Mouse (Mus musculus): ENCODE measurements around the gene Tmem88. TPM values are rescaled to one million over a fixed set of nuclear protein-coding genes. Genes with fewer than 3 reads are reported as not detected.

The Tmem88 gene
- polyA plus RNA-seq, 1 experiment, result 25.4 TPM

DNA sequence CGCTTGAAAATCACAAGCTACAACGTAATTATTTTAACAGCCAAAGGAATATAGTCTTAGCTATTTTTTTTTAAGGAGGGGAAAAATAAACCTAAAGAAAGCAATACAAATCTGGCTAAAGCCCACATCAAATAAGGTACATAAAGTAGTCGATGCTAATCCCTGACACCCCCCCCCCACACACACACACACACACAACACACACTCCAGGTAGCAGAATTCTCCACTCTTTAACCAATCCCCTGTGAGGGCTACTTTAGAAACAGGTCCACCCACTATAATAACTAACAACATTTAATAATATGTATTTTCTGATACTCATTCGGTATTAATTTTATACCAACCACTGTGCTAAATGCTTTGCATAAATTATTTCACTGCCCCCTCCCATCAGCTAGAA lies 18.5 kb upstream of the Tmem88 start:
- TF ChIP-seq POLR2A (IDR thresholded peaks at IDR 0.05; ENCODE audit: low read depth, low read length), result no peak
- TF ChIP-seq CTCF (conservative IDR thresholded peaks at IDR 0.05; ENCODE audit: insufficient read depth, insufficient read length, low read depth, low read length), result no peak
- Histone ChIP-seq H3K4me3 (ENCODE audit: insufficient read depth, low read depth, low read length) (no peak overlapping the region), H3K36me3 (ENCODE audit: control insufficient read depth, insufficient read depth, low read length) (no peaks in the 10 kb centered on the region), H3K4me1 (ENCODE audit: control insufficient read depth, insufficient read depth, low read length) (peaks cover 34% of the 10 kb centered on the region), H3K27me3 (replicated peaks; ENCODE audit: control insufficient read depth, insufficient read depth, low read length) (no peaks in the 10 kb centered on the region), H3K27ac (ENCODE audit: insufficient read depth, low read depth, low read length) (peak overlapping the region; percentile 86; the same call in 1 of the 2 replicates)
- WGBS, result 4% methylated on average over 4 of the region's 4 CpGs
- DNase-seq, result no peak

DNA sequence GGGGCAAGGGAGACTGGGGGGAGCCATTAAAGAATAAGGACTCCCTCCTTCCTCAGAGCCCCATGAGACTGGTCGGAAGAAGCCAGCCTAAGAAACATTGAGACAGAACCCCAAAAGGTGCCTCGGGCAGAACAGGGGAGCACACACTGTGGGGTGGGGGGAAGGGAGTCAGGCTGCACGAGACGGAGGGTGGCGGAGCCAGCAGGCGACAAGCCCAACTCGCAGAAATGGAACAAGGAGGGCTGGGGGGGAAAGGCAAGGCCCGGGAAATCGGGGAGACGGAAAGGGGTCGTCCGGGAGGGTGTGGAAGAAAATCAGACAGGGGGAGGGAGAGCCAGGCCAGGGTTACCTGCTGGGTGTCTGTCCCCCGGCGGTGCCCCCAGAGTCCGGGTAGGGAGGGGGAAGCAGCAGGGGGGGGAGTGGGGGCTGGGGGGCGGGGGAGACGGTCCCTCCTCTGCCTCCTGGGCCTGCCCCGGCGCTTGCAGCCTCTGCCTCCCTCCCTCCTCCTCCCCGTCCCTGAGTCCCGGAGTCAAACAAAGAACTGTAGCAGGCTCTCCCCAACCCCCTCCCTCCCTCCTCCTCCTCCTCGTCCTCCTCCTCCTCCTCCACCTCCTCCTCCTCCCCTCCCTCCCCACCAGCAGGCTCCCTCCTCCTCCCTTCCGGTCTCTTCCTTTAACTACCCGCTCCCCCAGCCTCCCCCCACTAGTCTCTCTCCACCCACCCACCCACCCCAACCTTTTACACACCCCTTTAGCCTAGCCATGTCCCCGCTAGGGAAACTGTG lies 17.8 kb upstream of the Tmem88 start:
- Histone ChIP-seq H3K27me3 (replicated peaks; ENCODE audit: control insufficient read depth, insufficient read depth, low read length) (no peaks in the 10 kb centered on the region), H3K36me3 (ENCODE audit: control insufficient read depth, insufficient read depth, low read length) (no peaks in the 10 kb centered on the region), H3K4me1 (ENCODE audit: control insufficient read depth, insufficient read depth, low read length) (peaks cover 34% of the 10 kb centered on the region), H3K27ac (ENCODE audit: insufficient read depth, low read depth, low read length) (peak overlapping the region; percentile 82), H3K4me3 (ENCODE audit: insufficient read depth, low read depth, low read length) (peak overlapping the region; percentile 64)
- WGBS, result 3% methylated on average over 14 of the region's 25 CpGs
- peak; percentile 71 for DNase-seq
- TF ChIP-seq CTCF (conservative IDR thresholded peaks at IDR 0.05; ENCODE audit: insufficient read depth, insufficient read length, low read depth, low read length), result no peak
- TF ChIP-seq POLR2A (IDR thresholded peaks at IDR 0.05; ENCODE audit: low read depth, low read length), result no peak

GRCm38 (mm10) chr11:69415327-69415667 lies 17.3 kb upstream of the Tmem88 start:
- 2% methylated on average over 3 of the region's 3 CpGs for WGBS
- peaks cover 34% of the 10 kb centered on the region for H3K4me1 ChIP-seq (ENCODE audit: control insufficient read depth, insufficient read depth, low read length)
- peak; percentile 83 for DNase-seq

GRCm38 (mm10) chr11:69414421-69415326 lies 16.6 kb upstream of the Tmem88 start:
- H3K27ac ChIP-seq (ENCODE audit: insufficient read depth, low read depth, low read length), result peak overlapping the region; percentile 14
- no peaks in the 10 kb centered on the region for H3K27me3 ChIP-seq (replicated peaks; ENCODE audit: control insufficient read depth, insufficient read depth, low read length)
- WGBS, result 25% methylated on average over 4 of the region's 4 CpGs
- H3K4me1 ChIP-seq (ENCODE audit: control insufficient read depth, insufficient read depth, low read length), result peaks cover 34% of the 10 kb centered on the region
- TF ChIP-seq POLR2A (IDR thresholded peaks at IDR 0.05; ENCODE audit: low read depth, low read length), result no peak
- TF ChIP-seq CTCF (conservative IDR thresholded peaks at IDR 0.05; ENCODE audit: insufficient read depth, insufficient read length, low read depth, low read length), result no peak
- no peak overlapping the region for H3K4me3 ChIP-seq (ENCODE audit: insufficient read depth, low read depth, low read length)
- DNase-seq, result no peak
- no peaks in the 10 kb centered on the region for H3K36me3 ChIP-seq (ENCODE audit: control insufficient read depth, insufficient read depth, low read length)

More at GRCm38 (mm10) chr11:69415327-69415667, 17.3 kb upstream of the Tmem88 start:
- TF ChIP-seq POLR2A (IDR thresholded peaks at IDR 0.05; ENCODE audit: low read depth, low read length) (no peak), CTCF (conservative IDR thresholded peaks at IDR 0.05; ENCODE audit: insufficient read depth, insufficient read length, low read depth, low read length) (peak; percentile 34)
- Histone ChIP-seq H3K4me3 (ENCODE audit: insufficient read depth, low read depth, low read length) (peak overlapping the region; percentile 64), H3K36me3 (ENCODE audit: control insufficient read depth, insufficient read depth, low read length) (no peaks in the 10 kb centered on the region), H3K27ac (ENCODE audit: insufficient read depth, low read depth, low read length) (peak overlapping the region; percentile 82), H3K27me3 (replicated peaks; ENCODE audit: control insufficient read depth, insufficient read depth, low read length) (no peaks in the 10 kb centered on the region)

- Histone ChIP-seq H3K36me3 (ENCODE audit: control insufficient read depth, insufficient read depth, low read length) (no peaks in the 10 kb centered on the region), H3K4me3 (ENCODE audit: insufficient read depth, low read depth, low read length) (no peak within 1 kb of the TSS), H3K27me3 (replicated peaks; ENCODE audit: control insufficient read depth, insufficient read depth, low read length) (no peaks in the 10 kb centered on the region), H3K4me1 (ENCODE audit: control insufficient read depth, insufficient read depth, low read length) (peaks cover 30% of the 10 kb centered on the region), H3K27ac (ENCODE audit: insufficient read depth, low read depth, low read length) (peak within 1 kb of the TSS; percentile 14)
- peak; percentile 89 for DNase-seq
- no peak for TF ChIP-seq CTCF (conservative IDR thresholded peaks at IDR 0.05; ENCODE audit: insufficient read depth, insufficient read length, low read depth, low read length)
- TF ChIP-seq POLR2A (IDR thresholded peaks at IDR 0.05; ENCODE audit: low read depth, low read length), result no peak
- WGBS, result 25% methylated on average over 12 of the region's 12 CpGs
Observed at GRCm38 (mm10) chr11:69413221-69414181, 15.5 kb upstream of the Tmem88 start, which contains the start of gene Kdm6b. Kdm6b (minus strand) TSS chr11:69413675.

DNA sequence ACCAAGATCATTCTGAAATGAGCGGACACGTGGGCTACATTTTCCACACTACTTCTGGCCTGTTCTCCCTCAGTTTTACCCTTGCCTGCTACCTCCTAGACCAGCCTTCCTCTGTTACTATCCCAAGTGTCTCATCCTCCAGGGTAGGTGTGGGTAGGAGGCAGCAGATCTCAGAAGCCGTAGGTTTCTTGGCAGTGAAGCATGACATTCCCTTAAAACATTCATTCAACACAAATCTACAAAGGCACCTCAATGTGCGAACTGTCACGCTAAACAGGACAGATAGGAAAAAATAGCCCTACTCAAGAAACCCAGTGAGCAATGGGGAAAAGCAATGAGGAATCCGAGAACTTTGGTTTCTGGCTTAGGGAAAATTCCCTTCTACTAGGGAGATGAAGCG lies 14.5 kb upstream of the Tmem88 start:
- Histone ChIP-seq H3K4me1 (ENCODE audit: control insufficient read depth, insufficient read depth, low read length) (peaks cover 38% of the 10 kb centered on the region), H3K36me3 (ENCODE audit: control insufficient read depth, insufficient read depth, low read length) (no peaks in the 10 kb centered on the region), H3K27ac (ENCODE audit: insufficient read depth, low read depth, low read length) (no peak overlapping the region), H3K27me3 (replicated peaks; ENCODE audit: control insufficient read depth, insufficient read depth, low read length) (no peaks in the 10 kb centered on the region), H3K4me3 (ENCODE audit: insufficient read depth, low read depth, low read length) (no peak overlapping the region)
- TF ChIP-seq POLR2A (IDR thresholded peaks at IDR 0.05; ENCODE audit: low read depth, low read length) (no peak), CTCF (conservative IDR thresholded peaks at IDR 0.05; ENCODE audit: insufficient read depth, insufficient read length, low read depth, low read length) (no peak)
- DNase-seq, result no peak
- WGBS, result 64% methylated on average over 7 of the region's 7 CpGs

All from kidney, adult 2 months (tissue).